Mouse (Mus musculus): Measurements from ENCODE around the gene Nrsn2. TPM values are rescaled to one million over a fixed set of nuclear protein-coding genes. Genes with fewer than 3 reads are reported as not detected.

Nrsn2 gene
- total RNA-seq (2021), result under 1 TPM in 1 of 2 experiments, not detected in 1; 0.23 TPM
- long read RNA-seq, experiment 1, result 0 reads
- long read RNA-seq, experiment 2, result 0 reads

GRCm38 (mm10) chr2:152376345-152376741, at the start of gene Nrsn2:
Nrsn2 (minus strand) TSS chr2:152376638.
- no peak for DNase-seq (ENCODE audit: low spot score in 2 of 2)

DNA sequence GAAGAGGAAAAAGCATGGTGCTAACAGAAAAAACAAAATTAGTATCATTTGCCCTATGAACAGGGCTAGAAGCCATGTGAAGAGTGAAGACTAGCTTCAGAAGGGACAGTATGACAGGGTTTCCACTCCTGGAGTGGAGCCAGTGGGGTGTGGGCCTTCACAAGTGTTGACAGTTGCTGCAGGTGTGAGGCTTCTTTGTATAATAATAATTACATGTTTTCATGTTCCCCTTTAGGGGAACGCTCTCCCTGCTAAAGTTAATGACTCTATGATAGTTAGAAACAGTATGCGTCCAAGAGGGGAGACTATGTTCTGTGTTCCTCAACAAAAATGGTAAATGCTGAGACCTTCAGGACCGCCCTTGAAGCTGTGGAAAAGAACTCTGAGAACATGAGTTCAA, 39.3 kb upstream of the Nrsn2 start:
- DNase-seq (ENCODE audit: low spot score in 2 of 2), result no peak

- DNase-seq (ENCODE audit: low spot score in 2 of 2), result no peak
Observed at GRCm38 (mm10) chr2:152415287-152415686, 38.8 kb upstream of the Nrsn2 start, which contains the start of gene 6820408C15Rik. 6820408C15Rik (plus strand) TSS chr2:152415587.

DNA sequence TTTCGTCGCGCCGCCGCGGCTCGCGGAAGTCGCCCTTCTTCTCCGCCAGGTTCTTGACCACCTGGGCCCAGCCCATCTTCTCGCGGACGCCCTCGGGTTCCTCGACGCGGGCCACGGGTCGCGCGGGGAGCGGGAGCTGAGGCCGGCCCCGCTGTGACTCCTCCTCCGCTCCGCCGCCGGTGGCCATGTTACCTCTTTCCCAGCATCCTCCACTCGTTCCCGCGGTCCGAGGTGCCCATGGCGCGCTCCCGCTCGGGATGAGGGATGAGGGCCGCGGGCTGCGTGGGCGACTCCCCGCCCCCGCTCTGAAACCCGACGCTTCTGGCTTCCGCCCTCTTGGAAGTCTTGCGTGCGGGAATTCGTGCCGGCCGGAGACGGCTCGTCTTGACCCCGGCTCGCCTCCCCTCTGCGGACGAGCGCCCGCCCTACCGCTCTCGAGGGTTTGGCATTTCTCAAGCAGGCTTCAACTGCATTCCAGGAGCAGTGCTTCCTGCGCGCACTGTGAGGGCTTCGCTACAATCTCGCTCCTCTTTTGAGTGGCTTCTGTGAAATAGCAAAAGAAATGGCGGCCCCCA, 38.2 kb upstream of the Nrsn2 start, which contains the start of gene Zcchc3:
Gene Zcchc3 (minus strand): TSS at position 437 of the 575 bp plus-strand sequence.
- peak; percentile 81 to 90 for DNase-seq (ENCODE audit: low spot score in 2 of 2)

GRCm38 (mm10) chr2:152413765-152414584, 37.5 kb upstream of the Nrsn2 start:
- DNase-seq (ENCODE audit: low spot score in 2 of 2), result peak in 1 of 2 experiments; percentile 55

DNA sequence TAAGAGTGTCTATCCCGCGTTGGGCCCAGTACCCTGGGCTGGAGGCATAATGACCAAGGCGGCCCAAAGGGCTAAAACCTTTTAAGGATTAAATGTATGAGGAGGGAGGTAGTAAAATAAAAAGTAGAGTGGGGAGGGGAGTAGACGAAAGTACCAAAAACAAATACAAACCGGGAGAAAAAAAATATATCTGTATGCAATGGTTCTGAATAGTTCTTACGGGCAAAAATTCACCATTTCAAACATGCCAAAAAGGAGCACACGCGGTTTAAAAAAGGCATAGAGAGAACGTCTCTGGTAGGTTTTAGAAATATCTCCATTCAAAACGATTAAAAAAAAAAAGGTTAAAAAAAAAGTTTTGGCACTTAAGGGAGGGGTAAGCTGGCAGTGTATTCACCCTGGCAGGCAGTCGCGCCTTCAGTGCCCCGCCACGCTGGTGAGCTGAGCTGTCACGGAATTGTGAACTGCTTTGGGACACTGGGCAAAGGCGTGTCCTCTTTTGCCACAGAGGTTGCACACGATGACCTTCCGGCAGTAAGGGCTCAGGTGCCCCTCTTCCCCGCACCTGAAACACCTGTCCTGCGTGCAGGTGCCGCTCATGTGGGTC, 36.8 kb upstream of the Nrsn2 start:
- no peak for DNase-seq (ENCODE audit: low spot score in 2 of 2)

DNA sequence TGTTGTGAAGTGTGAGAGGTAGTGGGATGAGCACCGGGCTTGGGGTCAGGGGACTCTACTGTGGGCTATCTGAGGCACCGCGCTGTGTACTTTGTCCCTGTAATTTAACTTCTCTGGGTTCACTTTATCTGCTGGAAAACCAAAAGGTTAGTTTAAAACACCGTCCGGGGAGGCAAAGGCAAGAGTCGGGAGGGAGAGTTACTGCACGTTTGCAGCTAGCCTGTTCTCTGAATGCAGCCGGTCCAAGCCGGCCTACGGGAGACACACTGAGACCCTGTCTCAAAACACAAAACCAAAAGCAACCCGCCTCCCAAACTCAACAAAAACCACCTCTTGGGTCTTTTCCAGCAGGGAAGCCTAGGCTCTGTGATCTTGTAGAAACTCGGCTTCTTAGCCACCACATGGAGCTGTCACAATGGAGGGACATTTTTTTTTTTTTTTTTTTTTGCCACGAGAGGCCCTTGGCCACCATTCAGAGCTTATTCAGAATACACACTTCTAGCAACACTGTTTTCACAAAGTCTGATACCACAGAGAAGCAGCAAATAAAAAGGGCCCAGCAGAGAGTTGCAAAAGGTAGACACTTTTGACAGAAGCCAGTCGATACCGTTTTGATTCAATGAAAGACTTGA, 36.2 kb upstream of the Nrsn2 start:
- no peak for DNase-seq (ENCODE audit: low spot score in 2 of 2)

DNA sequence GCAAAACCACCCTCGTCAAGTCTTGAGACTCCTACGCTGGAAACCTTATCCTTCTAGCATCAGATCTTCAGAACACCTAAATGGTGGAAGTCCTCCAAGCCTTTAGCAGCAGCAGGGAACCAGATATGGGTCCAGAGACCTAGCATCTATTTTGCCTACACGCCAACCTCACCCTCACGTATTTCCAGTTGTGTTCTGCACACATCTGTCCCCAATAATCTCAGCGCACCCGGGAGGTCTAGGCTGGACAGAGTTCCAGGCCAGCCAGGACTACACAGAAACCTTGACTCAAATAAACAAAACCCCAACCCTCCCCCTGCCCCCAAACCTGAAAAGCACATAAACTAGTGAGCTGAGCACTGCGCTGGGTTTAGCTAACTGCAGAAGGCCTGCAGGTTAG, 35.0 kb upstream of the Nrsn2 start:
- no peak for DNase-seq (ENCODE audit: low spot score in 2 of 2)

DNA sequence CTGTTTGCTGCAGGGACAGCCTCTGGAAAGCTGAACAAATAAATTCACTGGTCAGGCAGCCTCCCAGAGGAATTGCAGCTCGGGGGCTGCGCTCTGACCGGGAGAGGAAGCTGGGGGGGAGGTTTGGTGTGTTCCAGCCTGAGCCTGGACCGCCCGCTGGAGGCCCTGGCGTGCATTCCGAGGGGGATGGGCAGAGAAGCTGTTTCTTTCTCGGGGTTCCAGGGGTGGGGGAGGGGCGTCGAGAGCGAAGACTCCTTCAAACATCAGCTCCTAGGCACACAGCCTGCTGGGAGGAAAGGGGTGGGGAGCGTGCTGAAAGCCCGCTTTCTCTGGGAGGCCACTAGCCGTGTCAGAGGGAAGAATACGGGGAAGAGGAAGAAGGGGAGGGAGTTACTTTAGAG, 34.5 kb upstream of the Nrsn2 start:
- DNase-seq (ENCODE audit: low spot score in 2 of 2), result peak; percentile 78 to 92

DNA sequence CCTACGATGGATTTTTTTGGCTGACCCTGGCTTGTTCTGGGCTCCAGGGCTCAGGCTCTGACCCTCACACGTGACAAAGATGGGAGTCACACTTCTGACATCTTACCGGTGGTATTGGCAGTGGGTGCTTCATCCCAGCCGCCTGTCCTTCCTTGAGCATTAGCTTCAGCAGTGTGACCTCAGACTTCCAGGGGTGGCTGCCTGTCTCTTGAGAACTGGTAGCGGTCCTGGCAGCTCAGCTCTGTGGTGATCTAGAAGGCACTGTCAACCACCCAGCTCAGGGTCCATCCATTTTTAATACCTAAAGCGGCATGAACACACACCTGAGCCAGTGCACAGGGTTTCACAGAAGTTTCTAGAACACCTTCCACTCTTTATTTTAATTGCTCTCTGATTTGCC, 33.3 kb upstream of the Nrsn2 start:
- no peak for DNase-seq (ENCODE audit: low spot score in 2 of 2)

- peak; percentile 88 to 95 for DNase-seq (ENCODE audit: low spot score in 2 of 2)
Observed at GRCm38 (mm10) chr2:152406126-152406525, 29.7 kb upstream of the Nrsn2 start.

DNA sequence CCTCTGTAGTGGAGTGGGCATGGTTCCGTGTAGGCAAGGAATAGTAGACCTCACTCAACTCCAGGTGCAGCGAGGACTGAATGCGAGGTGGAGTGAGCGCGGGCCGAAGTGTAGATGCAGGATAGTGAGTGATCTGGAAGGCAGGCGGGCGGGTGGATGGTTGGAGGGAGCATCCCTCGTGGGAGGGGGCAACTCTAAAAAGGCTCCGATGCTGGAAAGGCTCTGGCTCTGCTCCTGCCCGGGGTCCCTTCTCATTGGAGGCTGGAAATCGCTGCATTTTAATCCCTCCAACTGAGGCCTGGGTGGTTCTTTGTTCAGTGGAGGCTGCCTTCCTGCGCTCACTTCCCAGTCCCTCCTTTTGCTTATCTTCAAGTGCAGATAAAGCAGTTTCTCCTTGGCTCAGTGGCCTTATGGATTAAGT, 22.7 kb upstream of the Nrsn2 start:
- no peak for DNase-seq (ENCODE audit: low spot score in 2 of 2)

DNA sequence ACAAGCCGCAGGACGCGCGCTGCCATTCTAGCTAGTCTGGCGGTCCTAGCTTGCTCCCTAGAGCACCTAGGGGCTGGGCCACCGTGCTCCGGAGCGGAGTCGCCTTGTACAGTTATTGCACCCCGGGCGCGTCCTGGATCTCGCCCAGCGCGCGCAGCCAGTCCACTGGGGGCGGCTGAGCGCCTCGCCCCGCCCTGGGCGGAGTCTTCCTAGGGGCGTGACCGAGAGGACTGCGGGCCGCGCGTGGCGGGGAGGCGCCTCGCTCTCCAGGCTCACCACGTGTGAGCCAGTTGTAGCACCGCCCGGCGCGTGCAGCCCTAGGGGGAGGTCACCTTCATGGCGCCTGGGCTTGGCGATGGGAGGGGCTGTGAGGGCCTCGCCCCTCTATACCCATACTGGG, 22.3 kb upstream of the Nrsn2 start:
- DNase-seq (ENCODE audit: low spot score in 2 of 2), result peak; percentile 92 to 95

- peak; percentile 97 to 99 for DNase-seq (ENCODE audit: low spot score in 2 of 2)
Observed at GRCm38 (mm10) chr2:152397680-152398435, 21.4 kb upstream of the Nrsn2 start, which contains the start of gene Sox12. Sox12 (minus strand) TSS chr2:152398063.

DNA sequence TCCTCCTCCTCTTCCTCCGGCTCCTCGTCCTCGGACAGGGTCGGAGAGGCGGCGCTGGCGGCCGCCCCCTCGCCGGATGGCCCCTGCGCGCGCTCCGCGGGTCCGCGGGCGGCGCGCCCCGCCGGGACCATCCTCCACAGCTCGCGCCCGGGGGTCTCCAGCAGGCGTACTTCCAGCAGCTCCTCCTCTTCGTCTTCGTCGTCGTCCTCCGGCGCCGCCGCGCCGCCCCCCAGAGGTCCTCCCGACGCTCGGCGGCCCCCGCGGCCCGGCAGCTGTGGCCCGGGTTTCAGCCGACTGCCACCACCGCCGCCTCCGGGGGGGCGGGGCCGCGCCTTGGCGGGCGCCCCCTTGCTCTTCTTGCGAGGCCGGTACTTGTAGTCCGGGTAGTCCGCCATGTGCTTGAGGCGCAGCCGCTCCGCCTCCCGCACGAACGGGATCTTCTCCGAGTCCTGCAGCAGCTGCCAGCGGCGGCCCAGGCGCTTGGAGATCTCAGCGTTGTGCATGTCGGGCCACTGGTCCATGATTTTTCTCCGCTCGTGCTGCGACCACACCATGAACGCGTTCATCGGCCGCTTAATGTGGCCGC, 20.7 kb upstream of the Nrsn2 start:
- peak; percentile 83 to 88 for DNase-seq (ENCODE audit: low spot score in 2 of 2)

GRCm38 (mm10) chr2:152396110-152397003, 19.9 kb upstream of the Nrsn2 start:
- peak; percentile 74 to 88 for DNase-seq (ENCODE audit: low spot score in 2 of 2)

DNA sequence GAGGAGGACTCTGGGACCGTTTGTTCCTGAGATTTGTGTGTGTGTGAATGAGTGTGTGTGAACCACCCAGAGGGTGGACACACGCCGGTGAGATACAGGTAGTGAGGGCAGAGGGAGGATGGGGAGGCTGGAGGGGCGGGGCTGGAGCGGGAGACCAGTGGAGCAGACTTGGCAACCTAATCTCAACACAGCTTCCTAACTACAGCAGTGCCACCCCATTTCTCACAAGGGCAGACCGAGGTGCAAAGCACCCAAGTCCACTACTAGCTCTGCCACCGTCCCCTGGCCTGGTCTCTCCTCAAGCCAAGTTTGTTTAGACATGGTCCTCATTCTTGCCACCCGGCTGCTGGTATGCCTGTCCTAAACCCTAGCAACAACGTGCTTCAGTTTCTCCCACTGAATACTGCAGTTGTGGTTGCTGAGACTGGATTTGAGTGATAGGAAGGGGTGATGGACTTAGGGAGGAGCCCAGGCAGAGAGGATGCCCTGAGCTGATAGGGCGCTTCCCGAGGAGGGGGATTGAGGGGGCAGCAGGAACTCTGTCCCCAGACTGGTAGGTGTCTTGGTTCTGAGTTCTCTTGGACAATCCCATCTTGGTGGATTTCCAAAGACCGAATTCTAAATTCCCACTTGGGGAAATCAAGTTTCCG, 19.0 kb upstream of the Nrsn2 start:
- DNase-seq (ENCODE audit: low spot score in 2 of 2), result no peak

- no peak for DNase-seq (ENCODE audit: low spot score in 2 of 2)
Observed at GRCm38 (mm10) chr2:152393225-152394017, 17.0 kb upstream of the Nrsn2 start.

All from gastrocnemius, postnatal 4 days (tissue).